Mouse (Mus musculus) skeletal muscle tissue, adult 2 months (tissue): ENCODE data around the gene Gab2.

Source experiments
- DNase-seq: peaks from one replicate; pipeline ENCODE4 v3.0.0-alpha.2; 2012; ENCODE audit warnings: low read depth, low spot score

Gab2 gene

GRCm38 (mm10) chr7:97313364-97313995 is 232.1 kb downstream of the Gab2 start:
- no peak for DNase-seq

GRCm38 (mm10) chr7:97314646-97315045 is 233.3 kb downstream of the Gab2 start:
- DNase-seq, result no peak

- no peak for DNase-seq
Measured at GRCm38 (mm10) chr7:97315656-97316055, 234.3 kb downstream of the Gab2 start.

GRCm38 (mm10) chr7:97317706-97318105 is 236.3 kb downstream of the Gab2 start:
- DNase-seq, result no peak

- DNase-seq, result no peak
Measured at GRCm38 (mm10) chr7:97324342-97324741, 243.0 kb downstream of the Gab2 start.

GRCm38 (mm10) chr7:97325156-97325985 is 244.0 kb downstream of the Gab2 start:
- DNase-seq, result no peak

- no peak for DNase-seq
Measured at GRCm38 (mm10) chr7:97327376-97327775, 246.0 kb downstream of the Gab2 start.

- DNase-seq, result no peak
Measured at GRCm38 (mm10) chr7:97328891-97329588, 247.7 kb downstream of the Gab2 start.

GRCm38 (mm10) chr7:97329676-97330075 is 248.3 kb downstream of the Gab2 start:
- no peak for DNase-seq

GRCm38 (mm10) chr7:97330931-97331645 is 249.7 kb downstream of the Gab2 start:
- DNase-seq, result no peak

GRCm38 (mm10) chr7:97331726-97332666 is 250.6 kb downstream of the Gab2 start, which contains the start of the genes Usp35 and Kctd21:
Gene Usp35 (minus strand): TSS chr7:97332020.
Gene Kctd21 (plus strand): TSS chr7:97332327.
- DNase-seq, result peak; percentile 89

- no peak for DNase-seq
Measured at GRCm38 (mm10) chr7:97332667-97333041, 251.3 kb downstream of the Gab2 start.

- no peak for DNase-seq
Measured at GRCm38 (mm10) chr7:97333113-97333898, 251.9 kb downstream of the Gab2 start.

GRCm38 (mm10) chr7:97334406-97334805 is 253.0 kb downstream of the Gab2 start:
- no peak for DNase-seq

- DNase-seq, result no peak
Measured at GRCm38 (mm10) chr7:97336678-97337077, 255.3 kb downstream of the Gab2 start.

GRCm38 (mm10) chr7:97338593-97338992 is 257.2 kb downstream of the Gab2 start:
- no peak for DNase-seq

- DNase-seq, result no peak
Measured at GRCm38 (mm10) chr7:97339623-97340022, 258.2 kb downstream of the Gab2 start.

GRCm38 (mm10) chr7:97340907-97341849 is 259.8 kb downstream of the Gab2 start:
- DNase-seq, result peak; percentile 50

GRCm38 (mm10) chr7:97342961-97343360 is 261.6 kb downstream of the Gab2 start:
- no peak for DNase-seq
